Mouse (Mus musculus) CD4-positive naive resting alpha-beta T cell, adult 76 days (primary cell): Measurements from ENCODE around the gene Krtap20-2. TPM values are rescaled to one million over a fixed set of nuclear protein-coding genes. Genes with fewer than 3 reads are reported as not detected.

Experiments used
- total RNA-seq: library from RNA; stranded (reverse); gene quantifications from one replicate; pipeline ENCODE4 v1.2.4, GENCODE M21; 2023

The Krtap20-2 gene
- total RNA-seq, result not detected

GRCm38 (mm10) chr16:89205561-89205960 lies at the start of gene Krtap20-2:
Krtap20-2 (plus strand) TSS chr16:89205861.

GRCm38 (mm10) chr16:89157652-89158051 lies 48.0 kb upstream of the Krtap20-2 start, which contains the start of gene Gm9789:
Gm9789 (plus strand) TSS chr16:89157952.

GRCm38 (mm10) chr16:89169190-89169589 lies 36.5 kb upstream of the Krtap20-2 start, which contains the start of gene Gm7735:
Gm7735 (plus strand) TSS chr16:89169490.

GRCm38 (mm10) chr16:89174435-89174834 lies 31.2 kb upstream of the Krtap20-2 start, which contains the start of gene 1110057P08Rik:
1110057P08Rik (plus strand) TSS chr16:89174735.

Other genes with a start within 250 kb of the Krtap20-2 start
- not detected for gene Krtap16-3, start 243.0 kb upstream of the Krtap20-2 start, total RNA-seq
- gene Krtap22-2, start 195.1 kb upstream of the Krtap20-2 start, total RNA-seq, result not detected
- gene Gm10229, start 190.6 kb upstream of the Krtap20-2 start, total RNA-seq, result not detected
- gene Krtap6-1, start 174.2 kb upstream of the Krtap20-2 start, total RNA-seq, result not detected
- not detected for gene Gm10228, start 164.4 kb upstream of the Krtap20-2 start, total RNA-seq
- gene Krtap6-5, start 158.0 kb upstream of the Krtap20-2 start, total RNA-seq, result not detected
- not detected for gene 1110025L11Rik, start 141.9 kb upstream of the Krtap20-2 start, total RNA-seq
- not detected for gene Krtap6-3, start 121.8 kb upstream of the Krtap20-2 start, total RNA-seq
- not detected for gene Gm6358, start 65.0 kb upstream of the Krtap20-2 start, total RNA-seq
- not detected for gene Gm10061, start 54.8 kb upstream of the Krtap20-2 start, total RNA-seq
- not detected for gene Gm9789, start 47.9 kb upstream of the Krtap20-2 start, total RNA-seq
- gene Gm7735, start 36.4 kb upstream of the Krtap20-2 start, total RNA-seq, result not detected
- not detected for gene 1110057P08Rik, start 31.1 kb upstream of the Krtap20-2 start, total RNA-seq
- gene Krtap21-1, start 198.0 kb downstream of the Krtap20-2 start, total RNA-seq, result not detected
- not detected for gene Krtap6-2, start 214.2 kb downstream of the Krtap20-2 start, total RNA-seq